Mouse (Mus musculus) MEL (cell line): ENCODE results near the gene Ephb6.

Experiments used
- BHLHE40 ChIP-seq: IDR thresholded peaks from 2 replicates; pipeline ENCODE4 v1.6.1; 2012; ENCODE audit warnings: low read depth, mild to moderate bottlenecking, inconsistent platforms, low read length, improper control_type of control experiment, borderline replicate concordance
- CTCF ChIP-seq, 3 experiments: IDR thresholded peaks in 2 of 3; conservative IDR thresholded peaks in 1 of 3; 2 replicates each; pipeline ENCODE4 v1.5.1; 2011 to 2012; ENCODE audit warnings: low read length in 3 of 3, low read depth in 2 of 3, mild to moderate bottlenecking in 2 of 3, improper control_type of control experiment in 1 of 3, inconsistent platforms in 1 of 3, mixed read lengths in 1 of 3, moderate library complexity in 1 of 3; ENCODE audit not compliant: control insufficient read depth in 1 of 3, insufficient read depth in 1 of 3, poor library complexity in 1 of 3, severe bottlenecking in 1 of 3
- E2F4 ChIP-seq: IDR thresholded peaks from 2 replicates; pipeline ENCODE4 v1.6.1; 2011; ENCODE audit warnings: low read depth, low read length, improper control_type of control experiment, borderline replicate concordance
- ELF1 ChIP-seq: IDR thresholded peaks from 2 replicates; pipeline ENCODE4 v1.6.1; 2014; ENCODE audit warnings: low read depth, mild to moderate bottlenecking, inconsistent platforms, low read length, improper control_type of control experiment, moderate library complexity
- EP300 ChIP-seq, 2 experiments: IDR thresholded peaks; 2 replicates each; pipeline ENCODE4 v1.6.1; 2011; ENCODE audit warnings: improper control_type of control experiment in 2 of 2, low read length in 2 of 2, low read depth in 1 of 2, mild to moderate bottlenecking in 1 of 2
- ETS1 ChIP-seq: IDR thresholded peaks from 2 replicates; pipeline ENCODE4 v1.6.1; 2012; ENCODE audit warnings: low read depth, mild to moderate bottlenecking, inconsistent platforms, low read length, improper control_type of control experiment, moderate library complexity
- GABPA ChIP-seq: IDR thresholded peaks from 2 replicates; pipeline ENCODE4 v1.6.1; 2012; ENCODE audit warnings: low read depth, mild to moderate bottlenecking, inconsistent platforms, low read length, improper control_type of control experiment, moderate library complexity
- HCFC1 ChIP-seq: IDR thresholded peaks from 2 replicates; pipeline ENCODE4 v1.6.1; 2012; ENCODE audit warnings: low read depth, mild to moderate bottlenecking, inconsistent platforms, low read length, improper control_type of control experiment, moderate library complexity
- MAFK ChIP-seq: IDR thresholded peaks from 2 replicates; pipeline ENCODE4 v1.6.1; 2011; ENCODE audit warnings: low read depth, mild to moderate bottlenecking, low read length, improper control_type of control experiment, borderline replicate concordance
- POLR2A ChIP-seq, 2 experiments: IDR thresholded peaks; 2 replicates each; pipeline ENCODE4 v1.6.1; 2011 to 2012; ENCODE audit warnings: low read length in 2 of 2, mild to moderate bottlenecking in 2 of 2, control low read depth in 1 of 2, improper control_type of control experiment in 1 of 2, low read depth in 1 of 2, moderate library complexity in 1 of 2; ENCODE audit not compliant: control insufficient read depth in 1 of 2, insufficient read depth in 1 of 2, poor library complexity in 1 of 2
- SIN3A ChIP-seq: IDR thresholded peaks from 2 replicates; pipeline ENCODE4 v1.6.1; 2012; ENCODE audit warnings: low read length, improper control_type of control experiment, inconsistent platforms
- UBTF ChIP-seq: IDR thresholded peaks from 2 replicates; pipeline ENCODE4 v1.6.1; 2012; ENCODE audit warnings: low read depth, mild to moderate bottlenecking, inconsistent platforms, low read length, improper control_type of control experiment, moderate library complexity, borderline replicate concordance; ENCODE audit not compliant: insufficient read depth
- USF2 ChIP-seq, 2 experiments: IDR thresholded peaks; 2 replicates each; pipeline ENCODE4 v1.6.1; 2011 to 2012; ENCODE audit warnings: improper control_type of control experiment in 2 of 2, low read length in 2 of 2, borderline replicate concordance in 1 of 2, inconsistent platforms in 1 of 2, low read depth in 1 of 2, mild to moderate bottlenecking in 1 of 2; ENCODE audit not compliant: insufficient read depth in 1 of 2
- ZC3H11A ChIP-seq: IDR thresholded peaks from 2 replicates; pipeline ENCODE4 v1.6.1; 2012; ENCODE audit warnings: low read depth, mild to moderate bottlenecking, inconsistent platforms, low read length, improper control_type of control experiment

DNA sequence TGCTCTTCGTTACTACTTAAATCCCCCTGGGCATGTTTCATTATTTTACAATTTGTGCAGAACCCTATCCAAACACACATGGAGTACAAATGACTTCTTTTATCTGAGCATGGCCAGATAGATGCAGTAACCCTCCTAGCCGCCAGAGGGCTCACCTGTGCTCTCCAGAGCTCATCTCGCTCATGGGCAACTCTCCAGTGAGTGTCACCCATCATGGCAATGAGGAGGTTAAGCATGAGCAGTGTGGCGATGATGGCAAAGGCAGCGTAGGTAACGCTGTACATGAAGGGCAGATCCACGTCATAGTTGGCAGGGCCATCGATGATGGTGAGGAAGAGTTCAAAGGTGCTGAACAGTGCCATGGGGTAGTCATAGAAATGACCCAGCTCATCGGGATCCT lies 17.4 kb downstream of the Ephb6 start:
- TF ChIP-seq HCFC1 (no peak), MAFK (no peak), CTCF (IDR thresholded peaks at IDR 0.05 in 2 of 3, conservative IDR thresholded peaks at IDR 0.05 in 1 of 3; ENCODE audit: control insufficient read depth in 1 of 3, insufficient read depth in 1 of 3, low read depth in 2 of 3, low read length in 3 of 3, poor library complexity in 1 of 3, severe bottlenecking in 1 of 3) (peak; percentile 54 to 72 (median 57)), E2F4 (no peak), ETS1 (no peak), POLR2A (IDR thresholded peaks at IDR 0.05; ENCODE audit: control insufficient read depth in 1 of 2, insufficient read depth in 1 of 2, low read depth in 1 of 2, low read length in 2 of 2, poor library complexity in 1 of 2) (no peak), ELF1 (no peak), SIN3A (no peak), UBTF (no peak), ZC3H11A (peak; percentile 50; the same call in 1 of the 2 replicates), USF2 (IDR thresholded peaks at IDR 0.05; ENCODE audit: borderline replicate concordance in 1 of 2, insufficient read depth in 1 of 2, low read depth in 1 of 2, low read length in 2 of 2) (no peak), EP300 (IDR thresholded peaks at IDR 0.05; ENCODE audit: low read depth in 1 of 2, low read length in 2 of 2) (no peak), GABPA (no peak), BHLHE40 (no peak)
